In the genomic region with DNA sequence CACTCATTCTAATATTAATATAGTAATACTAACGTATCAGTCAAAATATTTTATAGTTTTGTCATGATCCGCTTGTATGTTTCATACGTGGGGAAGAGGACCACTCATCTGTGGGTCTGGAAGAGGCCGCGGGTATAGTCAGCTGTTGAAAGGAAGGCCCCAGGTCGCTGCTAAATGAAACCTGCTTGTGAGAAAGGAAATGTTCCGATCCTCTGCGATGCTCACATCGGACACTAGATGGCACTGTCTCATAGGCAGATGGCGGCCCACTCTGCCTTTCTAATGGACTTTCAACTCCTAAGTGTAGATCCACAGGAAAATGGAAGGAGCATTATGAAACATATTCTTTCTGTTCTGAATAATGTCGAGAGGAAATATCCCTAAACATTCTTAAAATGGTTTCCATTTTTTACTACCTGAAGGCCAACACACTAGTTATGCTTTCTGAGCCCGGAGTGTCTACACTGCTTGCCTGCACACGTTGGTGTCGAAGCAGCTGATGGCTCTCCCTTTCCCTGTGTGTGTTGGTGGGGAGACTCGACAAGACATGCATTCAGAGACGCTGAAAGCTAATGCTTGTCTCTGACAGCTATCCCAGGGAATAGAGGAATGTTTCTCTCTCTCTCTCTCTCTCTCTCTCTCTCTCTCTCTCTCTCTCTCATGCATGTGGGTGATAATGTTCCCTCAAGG, we compare ENCODE assay signal across 8 mouse cellular contexts.
DNase-seq lines count a peak whose midpoint lies in the region; ATAC-seq lines count a peak whose summit lies in the region.

No protein-coding gene starts in this region.

- H3K9ac ChIP-seq in heart, embryonic 11.5 days (ENCODE audit: low read depth, low read length) = no peak overlapping the region

- no peak overlapping the region for H3K4me2 ChIP-seq in heart, embryonic 11.5 days

- no peak for ATAC-seq in heart, embryonic 11.5 days (replicated peaks; ENCODE audit: insufficient number of reproducible peaks, low FRiP score, low TSS enrichment)
- peak; percentile 79 for ATAC-seq in frontal cortex, adult (ENCODE audit: low TSS enrichment)
- ATAC-seq in inflammation-experienced regulatory T-cells, adult 6 months = peak; percentile 77
- peak; percentile 81 for ATAC-seq in monocyte, adult 5-6 weeks (replicated peaks; ENCODE audit: insufficient number of reproducible peaks, low FRiP score, low TSS enrichment, poor library complexity, severe bottlenecking)

- no peaks in the 10 kb centered on the region for H3K9me3 ChIP-seq in heart, embryonic 11.5 days (replicated peaks; ENCODE audit: control insufficient read depth, low read length)

- peak; percentile 59 to 90 for DNase-seq in heart, adult 18-20 months
- DNase-seq in cerebellum, adult 8-10 months = peak; percentile 75
- peak; percentile 88 to 93 for DNase-seq in left cerebral cortex, postnatal 25 days (ENCODE audit: low spot score in 2 of 2)
- peak; percentile 35 to 63 for DNase-seq in spleen, postnatal 14 days (ENCODE audit: low spot score in 2 of 2)

- H3K4me1 ChIP-seq in heart, embryonic 11.5 days (ENCODE audit: control insufficient read depth, insufficient read depth, low read length) = no peaks in the 10 kb centered on the region

- H3K27me3 ChIP-seq in heart, embryonic 11.5 days (ENCODE audit: control insufficient read depth, insufficient read depth, low read length) = no peaks in the 10 kb centered on the region

- H3K27ac ChIP-seq in heart, embryonic 11.5 days (ENCODE audit: low read depth, low read length) = no peak overlapping the region

- H3K4me3 ChIP-seq in heart, embryonic 11.5 days (ENCODE audit: low read depth, low read length) = no peak overlapping the region

- WGBS in heart, embryonic 11.5 days (ENCODE audit: insufficient replicate concordance) = 28% methylated on average over 16 of the region's 16 CpGs

- intact Hi-C loops in left cerebral cortex, postnatal 25 days (cut with DNase I) = loop anchor here (2.0 to 10.0 kb wide), 5 partner anchors 71 to 1494 kb away; partner anchors contain the start of gene Zfp281

- no peaks in the 10 kb centered on the region for H3K36me3 ChIP-seq in heart, embryonic 11.5 days (ENCODE audit: control insufficient read depth, insufficient read depth, low read length)
